Mouse (Mus musculus): ENCODE data around the gene Optc. TPM values are rescaled to one million over a fixed set of nuclear protein-coding genes. Genes with fewer than 3 reads are reported as not detected.

Gene Optc
- total RNA-seq, 2 experiments from 2014 or later = 0.81 to 1.2 TPM

GRCm38 (mm10) chr1:133915723-133916355 is 8.0 kb upstream of the Optc start:
- no peak for TF ChIP-seq CTCF (IDR thresholded peaks at IDR 0.05)
- intact Hi-C loops (cut with DNase I) = loop anchor here (10.0 kb wide), 1 partner anchor 419 kb away; the partner anchor contains the start of gene Ppfia4
- no peak overlapping the region for H3K27ac ChIP-seq
- no peak overlapping the region for H3K4me3 ChIP-seq
- peak; percentile 63 to 65 for DNase-seq (ENCODE audit: extremely low spot score in 1 of 2, low spot score in 2 of 2)

GRCm38 (mm10) chr1:133915115-133915514 is 7.3 kb upstream of the Optc start:
- no peak for DNase-seq (ENCODE audit: extremely low spot score in 1 of 2, low spot score in 2 of 2)
- no peak overlapping the region for H3K27ac ChIP-seq
- intact Hi-C loops (cut with DNase I) = loop anchor here (10.0 kb wide), 1 partner anchor 420 kb away; the partner anchor contains the start of gene Ppfia4
- H3K4me3 ChIP-seq = no peak overlapping the region
- no peak for TF ChIP-seq CTCF (IDR thresholded peaks at IDR 0.05)

- H3K4me3 ChIP-seq = no peak overlapping the region
- no peak overlapping the region for H3K27ac ChIP-seq
- no peak for DNase-seq (ENCODE audit: extremely low spot score in 1 of 2, low spot score in 2 of 2)
- intact Hi-C loops (cut with DNase I) = loop anchor here (10.0 kb wide), 1 partner anchor 422 kb away; the partner anchor contains the start of gene Ppfia4
- no peak for TF ChIP-seq CTCF (IDR thresholded peaks at IDR 0.05)
Observed at GRCm38 (mm10) chr1:133913018-133913417, 5.2 kb upstream of the Optc start.

- peak; percentile 90 for TF ChIP-seq CTCF (IDR thresholded peaks at IDR 0.05)
- Histone ChIP-seq H3K4me3 (no peak overlapping the region), H3K27ac (no peak overlapping the region)
- intact Hi-C loops (cut with DNase I) = loop anchor here (1.0 to 10.0 kb wide), 3 partner anchors 137 to 423 kb away; partner anchors contain the start of gene Ppfia4
- peak; percentile 62 to 80 for DNase-seq (ENCODE audit: extremely low spot score in 1 of 2, low spot score in 2 of 2)
Observed at GRCm38 (mm10) chr1:133911456-133911855, 3.7 kb upstream of the Optc start.

GRCm38 (mm10) chr1:133911008-133911407 is 3.2 kb upstream of the Optc start:
- no peak overlapping the region for H3K4me3 ChIP-seq
- peak in 1 of 2 experiments; percentile 17 for DNase-seq (ENCODE audit: extremely low spot score in 1 of 2, low spot score in 2 of 2)
- TF ChIP-seq CTCF (IDR thresholded peaks at IDR 0.05) = no peak
- intact Hi-C loops (cut with DNase I) = loop anchor here (1.0 to 10.0 kb wide), 3 partner anchors 137 to 424 kb away; partner anchors contain the start of gene Ppfia4
- H3K27ac ChIP-seq = no peak overlapping the region

GRCm38 (mm10) chr1:133910108-133910507 is 2.3 kb upstream of the Optc start:
- intact Hi-C loops (cut with DNase I) = loop anchor here (2.0 to 10.0 kb wide), 2 partner anchors 197 to 425 kb away; partner anchors contain the start of gene Ppfia4
- DNase-seq (ENCODE audit: extremely low spot score in 1 of 2, low spot score in 2 of 2) = no peak
- no peak overlapping the region for H3K4me3 ChIP-seq
- H3K27ac ChIP-seq = no peak overlapping the region; the same call in 1 of the 2 replicates
- no peak for TF ChIP-seq CTCF (IDR thresholded peaks at IDR 0.05)

- no peak for TF ChIP-seq CTCF (IDR thresholded peaks at IDR 0.05)
- intact Hi-C loops (cut with DNase I) = loop anchor here (1.0 to 2.0 kb wide), 2 partner anchors 12 to 54 kb away; no protein-coding TSS in a partner anchor
- H3K4me3 ChIP-seq = peak overlapping the region; percentile 39
- DNase-seq (ENCODE audit: extremely low spot score in 1 of 2, low spot score in 2 of 2) = peak in 1 of 2 experiments; percentile 46
- peak overlapping the region; percentile 85 for H3K27ac ChIP-seq
Observed at GRCm38 (mm10) chr1:133908659-133909575, 1.1 kb upstream of the Optc start.

- no peak for DNase-seq (ENCODE audit: extremely low spot score in 1 of 2, low spot score in 2 of 2)
- no peak for TF ChIP-seq CTCF (IDR thresholded peaks at IDR 0.05)
- Histone ChIP-seq H3K4me3 (no peak overlapping the region), H3K27ac (no peak overlapping the region)
- intact Hi-C loops (cut with DNase I) = loop anchor here (2.0 kb wide), 1 partner anchor 244 kb away; no protein-coding TSS in a partner anchor
Observed at GRCm38 (mm10) chr1:133906420-133906819, 1.4 kb downstream of the Optc start.

- Histone ChIP-seq H3K27ac (no peak overlapping the region), H3K4me3 (no peak overlapping the region)
- intact Hi-C loops (cut with DNase I) = no loop called here
- no peak for TF ChIP-seq CTCF (IDR thresholded peaks at IDR 0.05)
- DNase-seq (ENCODE audit: extremely low spot score in 1 of 2, low spot score in 2 of 2) = no peak
Observed at GRCm38 (mm10) chr1:133900825-133901224, 7.0 kb downstream of the Optc start.

- no peak overlapping the region for H3K27ac ChIP-seq
- DNase-seq (ENCODE audit: extremely low spot score in 1 of 2, low spot score in 2 of 2) = no peak
- no peak for TF ChIP-seq CTCF (IDR thresholded peaks at IDR 0.05)
- intact Hi-C loops (cut with DNase I) = no loop called here
- no peak overlapping the region for H3K4me3 ChIP-seq
Observed at GRCm38 (mm10) chr1:133899043-133899542, 8.7 kb downstream of the Optc start.

- H3K27ac ChIP-seq = peak overlapping the region; percentile 69
- no peak overlapping the region for H3K4me3 ChIP-seq
- TF ChIP-seq CTCF (IDR thresholded peaks at IDR 0.05) = no peak
- intact Hi-C loops (cut with DNase I) = loop anchor here (1.0 kb wide), 2 partner anchors 11 to 97 kb away; no protein-coding TSS in a partner anchor
- DNase-seq (ENCODE audit: extremely low spot score in 1 of 2, low spot score in 2 of 2) = no peak
Observed at GRCm38 (mm10) chr1:133897293-133897692, 10.5 kb downstream of the Optc start.

Data from left cerebral cortex, adult 2 months (tissue).